Mouse (Mus musculus) kidney, adult 18-20 months (tissue): ENCODE data around the gene AI854703.
A peak's percentile ranks its signal among the peaks of the same experiment; 100 is the strongest.

Source experiments
- DNase-seq: peaks from one replicate; pipeline ENCODE4 v3.0.0; 2021

The AI854703 gene

GRCm38 (mm10) chr6:48626464-48626863, at the start of gene AI854703:
TSS of gene AI854703 (plus strand) at chr6:48626764.
- no peak for DNase-seq

- DNase-seq = no peak
Observed at GRCm38 (mm10) chr6:48578736-48579135, 47.8 kb upstream of the AI854703 start.

DNA sequence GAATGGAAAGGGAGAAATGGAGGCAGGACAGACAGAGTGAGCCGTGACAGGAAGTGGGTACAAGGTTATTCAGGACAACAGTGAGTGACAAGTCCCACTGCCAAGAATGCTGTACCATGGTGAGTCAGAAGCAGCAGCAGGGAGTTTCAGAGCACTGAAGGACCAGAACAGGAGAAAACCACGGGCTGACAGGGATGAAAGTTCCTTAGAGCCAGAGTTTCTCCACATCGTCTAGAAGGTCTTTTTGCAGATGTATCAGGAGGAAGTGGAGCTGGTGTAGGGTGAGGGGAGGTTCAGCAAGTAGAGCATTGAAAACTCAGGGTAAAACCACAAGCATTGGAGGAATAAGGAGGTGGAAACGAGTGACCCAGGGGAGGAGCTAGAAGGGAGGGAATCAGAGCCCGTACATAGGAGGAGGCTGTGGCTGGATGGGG, 47.3 kb upstream of the AI854703 start:
- DNase-seq = no peak

GRCm38 (mm10) chr6:48581257-48581656, 45.3 kb upstream of the AI854703 start:
- DNase-seq = no peak

DNA sequence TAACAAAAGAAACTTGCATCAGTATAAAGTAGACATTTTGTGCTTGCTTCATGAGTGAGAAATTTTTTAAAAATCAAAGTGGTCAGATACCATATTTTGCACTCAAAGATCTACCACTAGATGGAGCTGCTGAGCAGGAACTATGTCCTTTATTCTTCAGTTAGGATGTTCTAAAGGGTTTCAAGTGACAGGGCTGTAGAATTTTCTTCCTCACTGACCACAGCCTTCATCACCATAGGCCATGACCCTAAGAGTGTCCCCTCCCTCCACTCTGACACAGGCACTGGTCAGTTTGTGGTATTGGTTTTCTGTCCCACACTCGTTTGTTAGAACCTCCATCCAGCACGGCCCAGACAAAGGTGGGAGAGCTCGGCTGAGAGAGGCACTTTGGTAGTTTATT, 44.5 kb upstream of the AI854703 start:
- no peak for DNase-seq

DNA sequence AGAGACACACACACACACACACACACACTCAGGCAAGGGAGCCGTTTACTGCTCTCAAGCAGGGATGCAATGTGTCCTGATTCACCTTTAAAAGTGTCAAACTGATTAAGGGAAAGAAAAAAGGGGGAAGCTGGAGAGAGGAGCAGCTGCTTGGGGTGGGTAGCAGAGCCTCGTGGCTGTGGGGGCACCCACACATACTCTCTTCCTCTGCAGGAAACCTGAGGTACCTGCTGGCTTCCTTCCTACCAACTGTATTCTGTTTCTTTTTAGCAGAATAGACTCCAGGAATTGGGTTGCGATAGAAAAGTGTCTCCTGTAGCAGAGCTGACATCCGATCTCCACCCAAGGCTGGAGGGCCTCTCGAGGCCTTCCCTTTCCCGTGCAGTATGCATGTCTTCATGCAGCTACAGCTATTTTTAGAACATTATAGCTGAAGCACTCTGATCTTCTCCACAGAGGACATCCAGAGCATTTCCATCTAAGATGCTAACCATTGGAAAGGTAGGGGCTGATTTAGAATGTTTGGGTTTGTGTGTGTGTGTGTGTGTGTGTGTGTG, 37.3 kb upstream of the AI854703 start, which contains the start of gene Gm45021:
TSS of gene Gm45021 (plus strand) at position 417 of the 557 bp plus-strand sequence.
- no peak for DNase-seq

- DNase-seq = peak; percentile 28
Observed at GRCm38 (mm10) chr6:48591221-48591845, 35.2 kb upstream of the AI854703 start.

DNA sequence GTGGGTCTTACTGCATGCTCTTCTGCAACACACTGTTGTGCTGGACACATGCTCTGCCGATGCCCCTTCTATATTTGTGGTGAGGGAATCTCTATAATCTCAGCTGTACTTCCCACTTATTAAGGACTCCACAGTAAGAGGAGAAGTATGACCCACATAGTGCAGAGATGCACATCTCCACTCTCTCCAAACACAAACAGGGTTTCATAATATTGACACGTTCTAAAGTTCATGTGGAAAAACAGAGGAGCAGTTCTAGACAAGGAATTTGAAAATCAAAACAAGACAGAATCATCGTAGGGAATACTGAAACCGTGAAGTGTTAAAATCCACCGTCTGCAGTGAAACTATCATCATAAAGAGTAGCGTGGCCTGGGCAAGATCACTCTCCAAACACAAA, 34.7 kb upstream of the AI854703 start:
- DNase-seq = no peak

- peak; percentile 98 for DNase-seq
Observed at GRCm38 (mm10) chr6:48593158-48594042, 33.2 kb upstream of the AI854703 start, which contains the start of the genes Repin1 and Gm44965. TSS of gene Repin1 (plus strand) at chr6:48593883. TSS of gene Gm44965 (plus strand) at chr6:48593941.

GRCm38 (mm10) chr6:48594043-48594738, 32.4 kb upstream of the AI854703 start:
- DNase-seq = no peak

- peak; percentile 39 for DNase-seq
Observed at GRCm38 (mm10) chr6:48595278-48595677, 31.3 kb upstream of the AI854703 start.

DNA sequence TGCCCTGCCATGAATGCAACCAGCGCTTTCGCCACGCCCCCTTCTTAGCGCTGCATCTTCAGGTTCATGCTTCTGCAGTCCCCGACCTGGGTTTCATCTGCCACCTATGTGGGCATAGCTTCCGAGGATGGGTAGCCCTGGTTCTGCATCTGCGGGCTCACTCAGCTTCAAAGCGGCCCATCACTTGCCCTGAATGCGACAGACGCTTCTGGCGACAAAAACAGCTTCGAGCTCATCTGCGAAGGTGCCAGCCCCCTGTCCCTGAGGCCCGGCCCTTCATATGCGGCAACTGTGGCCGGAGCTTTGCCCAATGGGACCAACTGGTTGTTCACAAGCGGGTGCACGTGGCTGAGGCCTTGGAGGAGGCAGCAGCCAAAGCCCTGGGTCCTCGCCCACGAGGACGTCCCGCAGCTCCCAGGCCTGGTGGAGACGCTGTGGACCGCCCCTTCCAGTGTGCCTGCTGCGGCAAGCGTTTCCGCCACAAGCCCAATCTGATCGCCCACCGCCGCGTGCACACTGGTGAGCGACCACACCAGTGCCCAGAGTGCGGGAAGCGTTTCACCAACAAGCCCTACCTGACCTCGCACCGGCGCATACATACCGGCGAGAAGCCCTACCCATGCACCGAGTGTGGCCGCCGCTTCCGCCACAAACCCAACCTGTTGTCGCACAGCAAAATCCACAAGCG, 29.9 kb upstream of the AI854703 start:
- no peak for DNase-seq

DNA sequence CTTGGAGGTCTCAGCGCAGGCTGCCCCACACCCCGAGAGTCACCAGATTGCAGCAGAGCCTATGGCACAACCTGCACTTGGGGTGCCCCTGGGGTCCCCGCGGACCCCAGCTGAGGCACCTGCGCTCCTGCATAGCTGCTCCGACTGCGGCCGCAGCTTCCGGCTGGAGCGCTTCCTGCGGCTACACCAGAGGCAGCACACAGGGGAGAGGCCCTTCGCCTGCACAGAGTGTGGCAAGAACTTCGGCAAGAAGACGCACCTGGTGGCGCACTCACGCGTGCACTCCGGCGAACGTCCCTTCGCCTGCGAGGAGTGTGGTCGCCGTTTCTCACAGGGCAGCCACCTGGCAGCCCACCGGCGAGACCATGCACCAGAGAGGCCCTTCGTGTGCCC, 29.3 kb upstream of the AI854703 start:
- no peak for DNase-seq

DNA sequence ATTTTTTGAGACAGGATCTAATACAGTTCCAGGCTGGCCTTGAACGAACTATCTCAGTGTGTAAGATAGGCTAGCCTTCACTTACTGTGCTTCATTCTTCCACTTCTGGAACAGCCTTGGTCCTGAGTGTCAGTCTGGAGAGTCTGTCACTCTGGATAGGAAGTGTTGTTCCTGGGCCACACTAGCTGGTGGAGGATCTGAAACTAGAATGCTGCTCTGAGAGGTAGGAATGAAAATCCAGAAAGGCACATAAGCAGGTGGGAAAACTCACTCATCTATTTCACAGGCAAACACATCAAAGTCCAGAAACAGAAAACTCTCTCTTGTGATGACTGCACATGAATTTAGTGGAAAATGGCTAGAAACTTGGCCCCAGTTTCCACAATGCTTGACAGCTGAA, 26.0 kb upstream of the AI854703 start:
- DNase-seq = no peak

GRCm38 (mm10) chr6:48601271-48602079, 25.1 kb upstream of the AI854703 start, which contains the start of gene Zfp775:
TSS of gene Zfp775 (plus strand) at chr6:48602063.
- peak; percentile 97 for DNase-seq

- no peak for DNase-seq
Observed at GRCm38 (mm10) chr6:48602080-48602741, 24.4 kb upstream of the AI854703 start.

GRCm38 (mm10) chr6:48608124-48608523, 18.4 kb upstream of the AI854703 start:
- DNase-seq = no peak

DNA sequence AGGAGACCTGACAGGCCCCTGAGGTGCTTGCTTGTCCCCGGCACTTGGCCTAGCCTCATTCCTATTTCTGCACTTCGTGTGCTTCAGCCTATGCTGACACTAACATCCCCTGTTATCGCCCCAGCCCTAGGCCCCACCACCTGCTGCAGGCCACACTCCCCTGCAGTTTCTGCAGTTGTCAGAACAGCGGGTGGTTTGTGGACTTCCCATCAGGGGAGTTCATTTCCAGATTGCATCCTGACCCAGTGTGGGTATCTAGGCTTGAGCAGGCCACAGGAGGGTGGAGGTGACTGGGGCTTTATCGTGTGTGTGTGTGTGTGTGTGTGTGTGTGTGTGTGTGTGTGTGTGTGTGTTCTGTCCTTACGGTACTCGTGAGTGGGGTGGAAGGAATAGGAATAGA, 17.1 kb upstream of the AI854703 start:
- DNase-seq = no peak

- no peak for DNase-seq
Observed at GRCm38 (mm10) chr6:48610657-48611056, 15.9 kb upstream of the AI854703 start.

GRCm38 (mm10) chr6:48613464-48613863, 13.1 kb upstream of the AI854703 start:
- no peak for DNase-seq

GRCm38 (mm10) chr6:48614756-48615155, 11.8 kb upstream of the AI854703 start:
- no peak for DNase-seq
